Comparison of ENCODE assay signal across 20 mouse cellular contexts in genomic region chr4:8210452-8210851, GRCm38 (mm10). TPM values are rescaled to one million over a fixed set of nuclear protein-coding genes. Genes with fewer than 3 reads are reported as not detected.
DNase-seq lines count a peak whose midpoint lies in the region; TF ChIP-seq lines count a peak whose summit lies in the region.
"Had no signal": no experiment of that assay in that cellular context is flagged by ENCODE, and none has a peak within 500 bp of the region (broad histone marks: within the 10 kb centered on the region; RNA-seq: fewer than 3 reads in every experiment).

No protein-coding gene starts in this region.

- no peak for TF ChIP-seq POLR2A in lung, adult 2 months (IDR thresholded peaks at IDR 0.05; ENCODE audit: borderline replicate concordance, extremely low read depth, low read depth, low read length)

- no peak for TF ChIP-seq CTCF in lung, adult 2 months (IDR thresholded peaks at IDR 0.05; ENCODE audit: insufficient read depth, low read length)

- no peak overlapping the region for H3K4me3 ChIP-seq in lung, adult 2 months (replicated peaks; ENCODE audit: extremely low read depth, low read depth, low read length)
- H3K4me3 ChIP-seq: embryonic facial prominence, embryonic 13.5 days; forebrain, embryonic 12.5 days; gastrocnemius, adult 2 months; heart, embryonic 10.5 days; heart, embryonic 15.5 days; hindbrain, embryonic 13.5 days had no signal

- DNase-seq in 3T3-L1 (ENCODE audit: low read depth, low spot score) (peak; percentile 57), 416B (ENCODE audit: low read depth) (peak; percentile 89)
- peak; percentile 31 for DNase-seq in brain, adult 2 months (ENCODE audit: low read depth, low spot score)
- DNase-seq in telencephalon, adult 2 months (ENCODE audit: low read depth, low spot score): peak; percentile 11
- DNase-seq in layer of hippocampus, adult 11-12 months (ENCODE audit: low spot score): no peak
- no peak for DNase-seq in lung, adult 2 months
- DNase-seq: adrenal gland, adult 8-10 months; adrenal gland, postnatal 36 days; cerebellum, adult 18-20 months; cerebellum, adult 9-11 months; cerebellum, postnatal 36 days; gastrocnemius, adult 2 months; gastrocnemius, postnatal 36 days; heart, adult 18-20 months; heart, postnatal 14 days had no signal

- 97% methylated on average over 2 of the region's 2 CpGs for WGBS in lung, adult 2 months

- H3K4me1 ChIP-seq in lung, adult 2 months (ENCODE audit: control insufficient read depth, insufficient read depth, low read length): 0 out of 2 replicates have a peak, but pooled peaks cover 2% of the 10 kb centered on the region
- H3K4me1 ChIP-seq: embryonic facial prominence, embryonic 13.5 days; forebrain, embryonic 12.5 days; hindbrain, embryonic 13.5 days had no signal

RNA-seq across cellular contexts. Expression of gene Car8, which starts 28.4 kb away (rescaled TPM):
- 11.1 and 15.1 TPM in 2 replicates for polyA plus RNA-seq in lung, adult 2 months (2012; rRNA removed)

Comparison
In these comparisons a context has a peak if more than half of its experiments do, and no peak if none do; other contexts are left out.
1. DNase-seq: peak in 3T3-L1 (single experiment), 416B (single experiment), brain, adult 2 months (single experiment) and telencephalon, adult 2 months (single experiment); none in layer of hippocampus, adult 11-12 months (single experiment) and lung, adult 2 months (single experiment).